Mouse (Mus musculus) E14TG2a.4 (cell line): ENCODE data around the gene Tat.

ENCODE experiments used
- CTCF ChIP-seq: conservative IDR thresholded peaks from 2 replicates; pipeline ENCODE4 v1.5.1; 2014; ENCODE audit warnings: low read length
- NANOG ChIP-seq: IDR thresholded peaks from 2 replicates; pipeline ENCODE4 v1.6.1; 2014; ENCODE audit warnings: borderline replicate concordance, low read length, mixed read lengths

GRCm38 (mm10) chr8:109941606-109942360, 48.5 kb upstream of the Tat start:
- TF ChIP-seq CTCF, result no peak
- no peak for TF ChIP-seq NANOG
